Mouse (Mus musculus): Measurements from ENCODE around the gene Car5a.
A peak's percentile ranks its signal among the peaks of the same experiment; 100 is the strongest.

GRCm38 (mm10) chr8:121932668-121933520 lies 11.8 kb downstream of the Car5a start:
- TF ChIP-seq CTCF (IDR thresholded peaks at IDR 0.05; ENCODE audit: low read depth) = peak; percentile 34; the same call in 1 of the 2 replicates
- TF ChIP-seq EP300 (IDR thresholded peaks at IDR 0.05; ENCODE audit: low read depth) = no peak
